ENCODE assay signal across 25 mouse cellular contexts in genomic region chr6:98995681-98996080, GRCm38 (mm10).
"Had no signal": no experiment of that assay in that cellular context is flagged by ENCODE, and none has a peak within 500 bp of the region (broad histone marks: within the 10 kb centered on the region; RNA-seq: fewer than 3 reads in every experiment).

No protein-coding gene starts in this region.

- H3K4me2 ChIP-seq: heart, embryonic 11.5 days; hindbrain, embryonic 12.5 days; hindbrain, embryonic 14.5 days; intestine, embryonic 15.5 days; limb, embryonic 12.5 days; liver, embryonic 13.5 days; liver, embryonic 15.5 days had no signal

- H3K36me3 ChIP-seq: hindbrain, embryonic 12.5 days; intestine, embryonic 15.5 days; limb, embryonic 10.5 days; limb, embryonic 12.5 days; liver, embryonic 13.5 days had no signal

- ATAC-seq: forebrain, embryonic 16.5 days; hindbrain, embryonic 16.5 days; inflammation-experienced regulatory T-cells, adult 6 months; intestine, embryonic 15.5 days; intestine, postnatal 0 days had no signal

- DNase-seq: gastrocnemius, adult 2 months; gastrocnemius, postnatal 10 days; gastrocnemius, postnatal 25 days; heart, postnatal 4 days; kidney, adult 18-20 months; kidney, adult 8-10 months; kidney, postnatal 10 days; kidney, postnatal 25 days; kidney, postnatal 4 days; liver; liver, embryonic 13.5 days had no signal

- H3K27me3 ChIP-seq: hindbrain, embryonic 12.5 days; intestine, embryonic 15.5 days; liver, embryonic 13.5 days; liver, embryonic 15.5 days had no signal

- H3K4me3 ChIP-seq: gastrocnemius, adult 2 months; hindbrain, embryonic 10.5 days; hindbrain, embryonic 12.5 days; intestine, embryonic 15.5 days; layer of hippocampus, adult 2 months; left cerebral cortex, adult 2 months; limb, embryonic 10.5 days; limb, embryonic 12.5 days; liver, embryonic 13.5 days; liver, embryonic 15.5 days had no signal

- H3K9me3 ChIP-seq: hindbrain, embryonic 10.5 days; hindbrain, embryonic 12.5 days; intestine, embryonic 15.5 days; limb, embryonic 10.5 days; limb, embryonic 12.5 days; liver, embryonic 13.5 days; liver, embryonic 15.5 days had no signal

- H3K9ac ChIP-seq: hindbrain, embryonic 12.5 days; hindbrain, embryonic 14.5 days; intestine, embryonic 15.5 days; limb, embryonic 12.5 days; liver, embryonic 13.5 days; liver, embryonic 15.5 days had no signal

- H3K27ac ChIP-seq: gastrocnemius, adult 2 months; hindbrain, embryonic 14.5 days; intestine, embryonic 15.5 days; layer of hippocampus, adult 2 months; left cerebral cortex, adult 2 months; limb, embryonic 10.5 days; limb, embryonic 12.5 days; liver, embryonic 13.5 days; liver, embryonic 15.5 days had no signal
